Mouse (Mus musculus) kidney, adult 2 months (tissue): ENCODE results near the gene Scrn1. TPM values are rescaled to one million over a fixed set of nuclear protein-coding genes. Genes with fewer than 3 reads are reported as not detected.
A peak's percentile ranks its signal among the peaks of the same experiment; 100 is the strongest.

Experiments
- DNase-seq: peaks from one replicate; pipeline ENCODE4 v3.0.0; 2021
- H3K27ac ChIP-seq: fragments of 200-500 bp; 2 replicates; pipeline ENCODE4 v1.5.1; 2012; ENCODE audit warnings: low read depth, low read length, control low read depth, inconsistent platforms; ENCODE audit not compliant: insufficient read depth
- H3K27me3 ChIP-seq: fragments of 200-500 bp; replicated peaks from 2 replicates; pipeline ENCODE4 v1.6.1; 2012; ENCODE audit warnings: mild to moderate bottlenecking, moderate library complexity, low read length, inconsistent platforms; ENCODE audit not compliant: control insufficient read depth, insufficient read depth
- H3K36me3 ChIP-seq: fragments of 200-500 bp; 2 replicates; pipeline ENCODE4 v1.6.1; 2012; ENCODE audit warnings: mild to moderate bottlenecking, moderate library complexity, low read length, inconsistent platforms; ENCODE audit not compliant: control insufficient read depth, insufficient read depth
- H3K4me1 ChIP-seq: fragments of 200-500 bp; 2 replicates; pipeline ENCODE4 v1.6.1; 2011; ENCODE audit warnings: low read length; ENCODE audit not compliant: control insufficient read depth, insufficient read depth
- H3K4me3 ChIP-seq: fragments of 200-500 bp; 2 replicates; pipeline ENCODE4 v1.5.1; 2011; ENCODE audit warnings: mild to moderate bottlenecking, low read depth, low read length, control low read depth; ENCODE audit not compliant: insufficient read depth
- CTCF ChIP-seq: fragments of 200-500 bp; conservative IDR thresholded peaks from 2 replicates; pipeline ENCODE4 v1.5.1; 2011; ENCODE audit warnings: low read depth, mild to moderate bottlenecking, control low read depth, low read length, moderate library complexity, mixed read lengths; ENCODE audit not compliant: insufficient read depth, insufficient read length
- POLR2A ChIP-seq: fragments of 200-500 bp; IDR thresholded peaks from one replicate; pipeline ENCODE4 v1.6.1; 2011; ENCODE audit warnings: low read depth, low read length, control low read depth
- WGBS: fragments of 180-500 bp; shearing (Covaris S2); methylation state at CpG from one replicate; pipeline ENCODE4 v1.1.7; 2018; 5-methylcytosine and 5-hydroxymethylcytosine counted together
- polyA plus RNA-seq: library from polyadenylated mRNA; depleted of rRNA; stranded (reverse); fragments of >200 nt; gene quantifications from 2 replicates; pipeline ENCODE4 v1.2.3, GENCODE M21; 2012

Scrn1 gene
- polyA plus RNA-seq, 1 experiment: 2.6 TPM

DNA sequence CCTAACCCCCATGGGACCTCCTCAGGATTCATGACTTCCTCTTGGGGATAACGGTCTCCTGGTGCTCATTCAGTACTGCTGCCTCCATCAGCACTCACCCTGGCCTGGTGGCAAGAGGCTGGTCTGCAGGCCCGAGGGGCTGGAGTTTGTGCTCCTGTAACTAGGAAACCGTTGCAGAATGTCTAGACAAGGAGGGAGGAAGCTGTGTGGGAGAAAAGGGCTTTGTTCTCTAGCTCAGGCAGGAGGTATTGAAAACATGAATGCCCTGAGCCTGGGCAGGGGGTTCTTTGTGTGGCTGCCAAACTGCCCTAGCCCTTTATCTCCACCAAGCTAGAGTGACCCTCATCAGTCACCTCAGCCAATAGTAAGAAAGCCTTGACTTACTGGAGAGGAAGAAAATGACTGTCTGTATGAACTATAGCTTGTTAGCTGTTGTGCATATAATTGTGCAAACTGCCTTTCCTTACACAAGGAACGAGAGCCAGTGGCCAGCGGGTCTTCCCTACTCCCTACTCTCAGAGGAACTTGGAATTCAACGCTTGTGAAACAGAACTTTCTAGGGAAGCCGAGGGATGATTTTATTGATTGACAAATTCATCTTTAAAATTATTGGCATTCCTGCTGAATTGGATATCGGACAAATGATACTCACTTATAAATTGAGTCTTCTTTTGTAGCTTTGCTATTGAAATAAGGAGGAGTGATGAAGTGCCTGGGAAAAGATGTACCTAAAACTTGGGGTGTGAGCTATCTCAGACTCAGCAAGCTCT, 11.8 kb downstream of the Scrn1 start:
- WGBS: 75% methylated on average over 8 of the region's 8 CpGs
- no peak overlapping the region for H3K4me3 ChIP-seq
- TF ChIP-seq CTCF (no peak), POLR2A (no peak)
- no peak for DNase-seq
- no peaks in the 10 kb centered on the region for H3K27me3 ChIP-seq
- no peaks in the 10 kb centered on the region for H3K4me1 ChIP-seq
- H3K36me3 ChIP-seq: no peaks in the 10 kb centered on the region
- no peak overlapping the region for H3K27ac ChIP-seq

- Histone ChIP-seq H3K4me1 (no peaks in the 10 kb centered on the region), H3K27me3 (no peaks in the 10 kb centered on the region), H3K27ac (no peak overlapping the region), H3K4me3 (no peak overlapping the region), H3K36me3 (no peaks in the 10 kb centered on the region)
- no peak for DNase-seq
- 87% methylated on average over 2 of the region's 2 CpGs for WGBS
- no peak for TF ChIP-seq CTCF
- TF ChIP-seq POLR2A: no peak
These were observed 12.7 kb downstream of the Scrn1 start for GRCm38 (mm10) chr6:54553632-54554031.

- no peaks in the 10 kb centered on the region for H3K4me1 ChIP-seq
- no peaks in the 10 kb centered on the region for H3K36me3 ChIP-seq
- no peak for TF ChIP-seq CTCF
- 73% methylated on average over 9 of the region's 9 CpGs for WGBS
- H3K27ac ChIP-seq: no peak overlapping the region
- H3K4me3 ChIP-seq: no peak overlapping the region
- DNase-seq: no peak
- no peaks in the 10 kb centered on the region for H3K27me3 ChIP-seq
These were observed 13.4 kb downstream of the Scrn1 start for GRCm38 (mm10) chr6:54552721-54553413.

DNA sequence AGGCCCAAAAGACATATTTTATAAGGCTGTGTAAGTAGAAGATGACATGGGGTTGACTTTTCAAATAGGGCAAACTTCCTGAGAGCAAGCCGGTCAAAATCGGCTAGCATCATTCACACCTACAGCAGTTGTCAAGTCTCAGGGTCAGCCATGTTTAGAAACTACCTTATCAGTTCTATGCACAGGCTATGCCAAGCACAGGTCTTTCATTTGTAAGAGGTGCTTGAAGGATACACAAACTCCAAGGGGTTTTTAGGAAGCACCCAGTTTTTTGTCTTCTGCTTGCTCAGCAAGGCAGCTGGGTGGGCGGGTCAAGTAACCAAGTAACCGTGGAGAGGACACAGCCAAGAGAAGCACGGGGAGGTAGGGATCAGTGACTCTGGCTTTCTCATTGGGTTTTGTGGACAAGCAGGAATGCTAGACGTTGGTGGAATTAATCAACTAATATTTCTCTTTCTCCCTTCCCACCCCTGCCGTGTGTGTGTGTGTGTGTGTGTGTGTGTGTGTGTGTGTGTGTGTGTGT, 15.4 kb downstream of the Scrn1 start:
- H3K36me3 ChIP-seq: no peaks in the 10 kb centered on the region
- WGBS: 52% methylated on average over 7 of the region's 7 CpGs
- peak; percentile 43 for DNase-seq
- no peak overlapping the region for H3K27ac ChIP-seq
- H3K27me3 ChIP-seq: no peaks in the 10 kb centered on the region
- no peaks in the 10 kb centered on the region for H3K4me1 ChIP-seq
- H3K4me3 ChIP-seq: no peak overlapping the region
- TF ChIP-seq CTCF (no peak), POLR2A (no peak)

- no peak for DNase-seq
- WGBS: 74% methylated on average over 4 of the region's 4 CpGs
- H3K4me1 ChIP-seq: no peaks in the 10 kb centered on the region
- no peak overlapping the region for H3K27ac ChIP-seq
- no peaks in the 10 kb centered on the region for H3K36me3 ChIP-seq
- H3K4me3 ChIP-seq: no peak overlapping the region
- TF ChIP-seq POLR2A (no peak), CTCF (no peak)
- H3K27me3 ChIP-seq: no peaks in the 10 kb centered on the region
These were observed 17.0 kb downstream of the Scrn1 start for GRCm38 (mm10) chr6:54549311-54549710.

- H3K36me3 ChIP-seq: no peaks in the 10 kb centered on the region
- H3K4me3 ChIP-seq: no peak overlapping the region
- TF ChIP-seq POLR2A (no peak), CTCF (no peak)
- H3K27ac ChIP-seq: no peak overlapping the region
- no peaks in the 10 kb centered on the region for H3K4me1 ChIP-seq
- no peaks in the 10 kb centered on the region for H3K27me3 ChIP-seq
- peak; percentile 44 for DNase-seq
- 52% methylated on average over 13 of the region's 13 CpGs for WGBS
These were observed 17.8 kb downstream of the Scrn1 start for GRCm38 (mm10) chr6:54548314-54549019.

DNA sequence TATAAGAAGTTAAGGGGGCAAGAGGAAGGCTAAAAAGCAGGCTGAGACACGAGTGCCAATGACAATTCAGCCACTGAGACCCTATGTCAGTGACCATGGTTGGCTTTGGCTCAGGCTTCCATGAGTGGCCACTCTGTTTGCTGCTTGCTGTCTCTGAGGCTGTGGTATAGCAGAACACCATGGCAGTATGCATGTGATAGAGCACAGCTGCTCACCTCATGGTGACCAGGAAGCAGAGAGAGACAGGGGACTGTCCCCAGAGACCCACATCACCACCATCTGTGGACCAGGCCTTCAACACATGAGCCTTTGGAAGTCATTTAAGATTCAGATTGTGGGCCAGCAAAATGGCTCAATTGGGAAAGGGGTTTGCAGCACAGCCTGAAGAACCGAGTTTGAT, 22.6 kb downstream of the Scrn1 start:
- no peaks in the 10 kb centered on the region for H3K4me1 ChIP-seq
- no peak overlapping the region for H3K4me3 ChIP-seq
- no peaks in the 10 kb centered on the region for H3K36me3 ChIP-seq
- DNase-seq: no peak
- no peak overlapping the region for H3K27ac ChIP-seq
- no peaks in the 10 kb centered on the region for H3K27me3 ChIP-seq
- whole genome bisulfite sequencing: 81% methylated on average over 2 of the region's 2 CpGs
- TF ChIP-seq CTCF: no peak
- TF ChIP-seq POLR2A: no peak
